Mouse (Mus musculus) lung, adult 2 months (tissue): ENCODE measurements at regions not wholly inside any gene's neighbourhood (a gene's known extent, or its start where the extent isn't known, plus 50 kb on each side); places are given as distances from the start of the nearest gene placed in this dataset.

Source experiments
- DNase-seq: peaks from one replicate; pipeline ENCODE4 v3.0.0; 2022
- H3K4me1 ChIP-seq: fragments of 200-500 bp; 2 replicates; pipeline ENCODE4 v1.6.1; 2011; ENCODE audit warnings: low read length; ENCODE audit not compliant: control insufficient read depth, insufficient read depth
- H3K4me3 ChIP-seq: fragments of 200-500 bp; replicated peaks from 2 replicates; pipeline ENCODE3; 2011; ENCODE audit warnings: low read depth, mild to moderate bottlenecking, control low read depth, low read length; ENCODE audit errors: extremely low read depth
- CTCF ChIP-seq: fragments of 200-500 bp; IDR thresholded peaks from 2 replicates; pipeline ENCODE4 v1.5.1; 2011; ENCODE audit warnings: mild to moderate bottlenecking, low read length, control low read depth; ENCODE audit not compliant: insufficient read depth
- POLR2A ChIP-seq: fragments of 200-500 bp; IDR thresholded peaks from 2 replicates; pipeline ENCODE4 v1.6.1; 2011; ENCODE audit warnings: low read depth, mild to moderate bottlenecking, control low read depth, low read length, borderline replicate concordance; ENCODE audit errors: extremely low read depth
- WGBS: fragments of 180-500 bp; shearing (Covaris S2); methylation state at CpG from one replicate; pipeline ENCODE4 v1.1.7; 2018; 5-methylcytosine and 5-hydroxymethylcytosine counted together

DNA sequence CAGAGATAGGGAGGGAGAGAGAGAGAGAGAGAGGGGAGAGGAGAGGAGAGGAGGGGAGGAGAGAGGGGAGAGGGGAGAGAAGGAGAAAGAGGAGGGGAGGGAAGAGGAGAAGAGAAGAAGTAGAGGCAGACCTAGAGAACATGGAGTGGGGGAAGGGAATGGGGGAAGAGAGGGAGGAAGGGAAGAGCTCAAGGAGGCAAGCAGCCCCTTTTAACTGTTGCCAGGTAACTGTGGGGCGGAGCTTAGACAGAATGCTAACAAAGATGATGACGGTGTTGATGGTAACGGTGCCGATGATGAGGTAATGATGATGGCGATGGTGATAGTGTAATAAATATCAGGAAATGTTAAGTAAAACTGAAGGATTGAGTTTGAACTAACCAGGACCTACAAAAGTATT, 90.7 kb downstream of the Barhl2 start:
- 40% methylated on average over 5 of the region's 5 CpGs for WGBS
- Histone ChIP-seq H3K4me3 (no peak overlapping the region), H3K4me1 (no peaks in the 10 kb centered on the region)
- no peak for DNase-seq
- TF ChIP-seq POLR2A, result no peak
- TF ChIP-seq CTCF, result no peak

DNA sequence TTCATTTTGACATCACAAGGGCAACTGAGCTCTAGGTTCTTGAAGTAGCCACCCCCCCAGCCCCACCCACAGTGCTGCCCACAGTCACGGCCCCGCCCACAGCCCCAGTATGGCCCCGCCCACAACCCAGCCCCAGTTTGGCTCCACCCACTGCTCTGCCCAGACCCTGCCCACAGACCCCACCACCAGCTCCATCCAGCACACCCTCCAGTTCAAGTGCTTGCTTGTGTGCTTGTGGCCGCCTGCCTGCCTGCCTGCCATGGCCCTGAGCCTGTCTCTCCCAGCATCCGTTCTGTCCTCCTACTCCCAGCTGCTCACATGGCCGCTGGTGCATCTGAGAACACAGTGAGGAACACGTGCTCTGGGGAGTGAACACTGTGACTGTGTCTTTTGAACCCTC, 92.0 kb downstream of the Barhl2 start:
- TF ChIP-seq CTCF (no peak), POLR2A (no peak)
- no peak for DNase-seq
- H3K4me3 ChIP-seq, result no peak overlapping the region
- 64% methylated on average over 7 of the region's 7 CpGs for WGBS
- no peaks in the 10 kb centered on the region for H3K4me1 ChIP-seq

DNA sequence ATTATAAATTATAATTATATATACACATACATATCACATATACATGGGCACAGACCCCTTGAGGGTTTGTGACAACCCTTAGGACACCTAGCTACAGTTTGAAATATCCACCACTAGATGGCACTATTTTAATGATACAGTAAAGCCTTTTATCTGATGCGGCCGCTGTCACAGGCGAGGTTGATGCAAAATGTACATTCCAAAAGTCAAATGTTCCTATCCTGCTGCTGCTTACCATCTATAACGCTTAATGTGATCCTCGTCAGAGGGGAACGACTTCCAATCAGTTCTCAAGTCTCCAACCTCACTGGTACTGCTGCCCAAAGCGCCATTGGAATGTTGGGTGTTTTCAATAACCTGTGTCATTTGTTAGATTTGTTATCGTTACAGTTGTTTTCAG, 92.9 kb downstream of the Barhl2 start:
- no peak for DNase-seq
- 37% methylated on average over 8 of the region's 8 CpGs for WGBS

GRCm38 (mm10) chr5:106351348-106351747, 106.6 kb downstream of the Barhl2 start:
- Histone ChIP-seq H3K4me3 (no peak overlapping the region), H3K4me1 (no peaks in the 10 kb centered on the region)
- WGBS, result 86% methylated on average over 8 of the region's 8 CpGs
- DNase-seq, result no peak
- no peak for TF ChIP-seq POLR2A
- TF ChIP-seq CTCF, result no peak

More for the DNA sequence above, 92.9 kb downstream of the Barhl2 start:
- H3K4me1 ChIP-seq, result no peaks in the 10 kb centered on the region
- TF ChIP-seq POLR2A (no peak), CTCF (0 out of 2 replicates have a peak, but pooled peaks have one; percentile 4)
- H3K4me3 ChIP-seq, result no peak overlapping the region

DNA sequence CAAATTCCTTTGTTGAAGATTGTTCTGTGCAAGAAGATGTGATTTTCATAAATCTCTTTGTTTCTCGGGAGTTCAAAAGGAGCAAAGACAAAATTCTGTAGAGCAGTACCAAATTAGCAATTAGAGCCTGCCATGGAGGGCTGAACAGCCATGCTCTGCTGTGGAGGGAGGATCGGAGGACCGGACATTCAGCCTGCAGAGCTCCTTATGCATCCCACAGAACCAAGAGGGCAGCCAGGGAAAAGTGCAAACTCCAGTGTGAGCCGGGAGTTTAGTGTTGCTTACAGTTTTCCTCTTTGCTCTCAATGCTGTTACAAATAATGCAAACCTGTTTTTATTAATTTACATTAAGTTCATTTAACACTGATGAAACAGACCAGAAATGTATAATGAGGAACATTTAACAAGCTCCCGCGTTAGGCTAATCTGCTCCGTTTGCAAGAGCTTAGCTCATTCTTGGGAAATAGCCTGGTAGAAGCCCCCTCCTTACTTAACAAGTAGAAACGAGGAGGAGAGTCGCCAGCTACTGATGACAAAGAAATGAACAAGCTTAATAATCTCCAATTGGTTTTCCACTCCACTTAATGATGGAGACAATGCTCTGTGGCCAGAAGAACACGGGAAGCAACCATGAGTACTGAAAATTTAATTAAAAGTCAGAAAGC, 108.0 kb downstream of the Barhl2 start:
- H3K4me3 ChIP-seq, result no peak overlapping the region
- no peak for DNase-seq
- no peaks in the 10 kb centered on the region for H3K4me1 ChIP-seq
- WGBS, result 60% methylated on average over 10 of the region's 10 CpGs
- TF ChIP-seq CTCF (no peak), POLR2A (no peak)

GRCm38 (mm10) chr5:106344308-106344707, 113.7 kb downstream of the Barhl2 start:
- Histone ChIP-seq H3K4me1 (no peaks in the 10 kb centered on the region), H3K4me3 (no peak overlapping the region)
- 7% methylated on average over 8 of the region's 8 CpGs for WGBS
- TF ChIP-seq CTCF (no peak), POLR2A (no peak)
- no peak for DNase-seq

GRCm38 (mm10) chr5:106343601-106344000, 114.4 kb downstream of the Barhl2 start:
- no peaks in the 10 kb centered on the region for H3K4me1 ChIP-seq
- no peak overlapping the region for H3K4me3 ChIP-seq
- DNase-seq, result no peak
- 39% methylated on average over 6 of the region's 6 CpGs for WGBS
- TF ChIP-seq POLR2A, result no peak
- no peak for TF ChIP-seq CTCF

- WGBS, result 60% methylated on average over 12 of the region's 12 CpGs
- no peaks in the 10 kb centered on the region for H3K4me1 ChIP-seq
- no peak for TF ChIP-seq POLR2A
- no peak for TF ChIP-seq CTCF
- no peak overlapping the region for H3K4me3 ChIP-seq
- no peak for DNase-seq
These were observed 116.6 kb downstream of the Barhl2 start for GRCm38 (mm10) chr5:106341361-106341760.

- no peak for DNase-seq
- 84% methylated on average over 11 of the region's 11 CpGs for WGBS
- no peak for TF ChIP-seq POLR2A
- TF ChIP-seq CTCF, result no peak
- no peaks in the 10 kb centered on the region for H3K4me1 ChIP-seq
- no peak overlapping the region for H3K4me3 ChIP-seq
These were observed 122.3 kb downstream of the Barhl2 start for GRCm38 (mm10) chr5:106335639-106336038.

DNA sequence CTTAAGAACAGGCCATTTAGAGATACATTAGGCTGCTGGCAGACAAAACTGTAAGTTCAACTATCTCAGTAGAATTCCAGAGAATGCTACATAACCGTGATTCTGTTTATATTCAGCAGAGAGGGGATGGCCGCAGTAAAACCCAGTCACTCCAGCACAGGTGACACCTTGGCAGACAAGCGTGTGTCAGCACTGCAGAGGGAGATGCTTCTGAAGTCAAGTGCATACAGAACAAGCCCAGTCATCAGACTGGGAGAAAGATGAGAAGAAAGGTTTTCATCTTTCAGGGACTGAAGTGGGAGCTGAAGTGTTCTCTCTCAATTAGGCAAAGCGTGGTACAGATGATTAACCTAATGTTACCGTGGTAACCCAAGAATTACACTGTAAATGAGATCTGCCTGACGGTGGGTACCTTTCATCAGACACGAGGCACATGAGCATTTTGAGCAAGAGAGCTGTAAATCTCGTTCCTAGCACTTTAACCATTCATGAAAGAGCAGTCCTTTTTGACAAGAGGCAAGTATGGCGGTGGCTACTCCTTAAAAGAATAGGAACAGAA, 130.3 kb downstream of the Barhl2 start:
- H3K4me3 ChIP-seq, result no peak overlapping the region
- 52% methylated on average over 9 of the region's 9 CpGs for WGBS
- TF ChIP-seq CTCF (no peak), POLR2A (no peak)
- H3K4me1 ChIP-seq, result no peaks in the 10 kb centered on the region
- no peak for DNase-seq
